Comparison of ENCODE assay signal across 31 mouse cellular contexts in the genomic region with DNA sequence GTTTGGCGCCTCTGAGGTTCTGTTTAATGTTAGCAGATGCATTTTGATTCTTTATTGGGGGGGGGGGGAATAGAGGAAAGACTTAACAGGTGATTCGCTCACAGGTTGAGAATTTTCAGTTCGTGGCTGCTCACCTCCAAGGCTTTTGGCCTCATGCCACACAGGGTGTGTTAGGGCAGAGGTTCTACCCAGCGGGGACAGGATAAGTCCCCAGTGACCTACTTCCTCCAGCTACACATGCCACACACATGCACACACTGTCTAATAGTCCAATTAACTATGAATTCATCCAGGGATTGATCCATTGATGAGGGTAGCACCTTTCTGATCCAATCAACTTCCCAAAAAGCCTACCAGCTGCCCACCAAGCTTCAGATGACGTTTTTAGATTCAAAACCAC. TPM values are rescaled to one million over a fixed set of nuclear protein-coding genes. Genes with fewer than 3 reads are reported as not detected.
"Had no signal": no experiment of that assay in that cellular context is flagged by ENCODE, and none has a peak within 500 bp of the region (broad histone marks: within the 10 kb centered on the region; RNA-seq: fewer than 3 reads in every experiment).

No protein-coding gene starts in this region.

- H3K36me3 ChIP-seq: limb, embryonic 12.5 days; limb, embryonic 15.5 days; liver, embryonic 12.5 days; liver, embryonic 15.5 days; midbrain, embryonic 13.5 days; neural tube, embryonic 13.5 days; stomach, embryonic 15.5 days had no signal

- H3K27ac ChIP-seq: limb, embryonic 12.5 days; limb, embryonic 15.5 days; liver, embryonic 15.5 days; midbrain, embryonic 13.5 days; neural tube, embryonic 13.5 days; stomach, embryonic 15.5 days had no signal

- ATAC-seq: intestine, postnatal 0 days; liver, embryonic 12.5 days; midbrain, embryonic 13.5 days; midbrain, embryonic 16.5 days had no signal

- DNase-seq: kidney, adult 8-10 months; kidney, postnatal 14 days; kidney, postnatal 4 days; left cerebral cortex, postnatal 4 days; lung, adult 2 months; lung, postnatal 14 days; lung, postnatal 4 days; right cerebral cortex, postnatal 25 days; spleen, adult 18-20 months; thymus, adult 18-20 months; thymus, postnatal 14 days; thymus, postnatal 4 days had no signal

- H3K9ac ChIP-seq: limb, embryonic 12.5 days; limb, embryonic 15.5 days; liver, embryonic 12.5 days; liver, embryonic 15.5 days; midbrain, embryonic 13.5 days; neural tube, embryonic 13.5 days; stomach, embryonic 15.5 days had no signal

- H3K4me3 ChIP-seq: limb, embryonic 12.5 days; limb, embryonic 15.5 days; liver, embryonic 12.5 days; liver, embryonic 15.5 days; midbrain, embryonic 13.5 days; myocyte; neural tube, embryonic 13.5 days; stomach, embryonic 15.5 days had no signal

- H3K9me3 ChIP-seq: limb, embryonic 12.5 days; limb, embryonic 15.5 days; liver, embryonic 12.5 days; liver, embryonic 15.5 days; midbrain, embryonic 13.5 days; neural tube, embryonic 13.5 days; stomach, embryonic 15.5 days had no signal

- H3K4me2 ChIP-seq: limb, embryonic 12.5 days; limb, embryonic 15.5 days; midbrain, embryonic 13.5 days; neural tube, embryonic 13.5 days; stomach, embryonic 15.5 days had no signal

RNA-seq across cellular contexts. Expression of gene Fam124a, which starts 1.8 kb away (rescaled TPM):
- total RNA-seq: megakaryocyte progenitor cell, adult 5-6 weeks; megakaryocyte-erythroid progenitor cell, adult 5-6 weeks; monocyte, adult 5-6 weeks; neutrophil, adult 5-6 weeks had no signal

RNA-seq across cellular contexts. Expression of gene Gm4131, which starts 12.9 kb away (rescaled TPM):
- total RNA-seq: layer of hippocampus, adult 18-20 months; layer of hippocampus, postnatal 14 days; left cerebral cortex, adult 8-10 months; left cerebral cortex, postnatal 14 days; left cerebral cortex, postnatal 4 days; megakaryocyte progenitor cell, adult 5-6 weeks; megakaryocyte-erythroid progenitor cell, adult 5-6 weeks; monocyte, adult 5-6 weeks; neutrophil, adult 5-6 weeks had no signal
- polyA plus RNA-seq: limb, embryonic 12.5 days; limb, embryonic 15.5 days; liver, embryonic 12.5 days; liver, embryonic 15.5 days; lung, adult 2 months; lung, embryonic 16.5 days; midbrain, embryonic 13.5 days; myocyte; neural tube, embryonic 13.5 days; stomach, embryonic 15.5 days had no signal
